Mouse (Mus musculus) adipocyte (in vitro differentiated cells): Measurements from ENCODE around the gene Cmtm6.
A peak's percentile ranks its signal among the peaks of the same experiment; 100 is the strongest.
"Not testable (repeated sequence)": the region's sequence is repeated elsewhere in the genome, so short reads cannot be mapped to it uniquely, and the experiment has no call there.

Experiments
- DNase-seq: peaks from one replicate; pipeline ENCODE4 v3.0.0-alpha.2; 2016; ENCODE audit warnings: low spot score

Gene Cmtm6

GRCm38 (mm10) chr9:114731011-114731755 is at the start of gene Cmtm6:
TSS of gene Cmtm6 (plus strand) at chr9:114731116.
- peak; percentile 96 for DNase-seq

- DNase-seq = no peak
Observed at GRCm38 (mm10) chr9:114682193-114682592, 48.7 kb upstream of the Cmtm6 start.

- DNase-seq = no peak
Observed at GRCm38 (mm10) chr9:114686245-114686644, 44.7 kb upstream of the Cmtm6 start.

- DNase-seq = no peak
Observed at GRCm38 (mm10) chr9:114687639-114688038, 43.3 kb upstream of the Cmtm6 start.

- DNase-seq = peak; percentile 94
Observed at GRCm38 (mm10) chr9:114688252-114688952, 42.5 kb upstream of the Cmtm6 start, which contains the start of gene Dync1li1. TSS of gene Dync1li1 (plus strand) at chr9:114688790.

DNA sequence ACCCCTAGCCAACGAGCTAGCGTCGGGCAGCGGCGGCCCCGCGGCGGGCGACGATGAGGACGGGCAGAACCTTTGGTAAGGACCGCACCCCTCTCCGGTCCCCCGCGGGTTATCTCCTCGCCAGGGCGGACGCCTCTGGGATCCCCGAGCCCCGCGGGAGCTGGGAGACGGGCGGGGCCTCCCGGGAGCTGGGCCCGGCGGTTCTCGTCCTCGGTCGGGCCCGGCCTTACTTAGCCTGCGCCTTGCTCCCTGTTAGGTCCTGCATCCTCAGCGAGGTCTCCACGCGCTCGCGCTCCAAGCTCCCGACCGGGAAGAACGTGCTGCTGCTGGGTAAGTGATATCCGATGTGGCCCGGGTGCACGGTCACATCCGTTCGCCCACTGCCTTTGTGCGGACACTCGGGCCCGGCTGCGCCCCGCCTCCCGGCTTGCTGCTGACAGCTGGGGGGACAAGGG is 41.9 kb upstream of the Cmtm6 start:
- DNase-seq = no peak

GRCm38 (mm10) chr9:114690119-114690601 is 40.8 kb upstream of the Cmtm6 start:
- DNase-seq = peak; percentile 46

DNA sequence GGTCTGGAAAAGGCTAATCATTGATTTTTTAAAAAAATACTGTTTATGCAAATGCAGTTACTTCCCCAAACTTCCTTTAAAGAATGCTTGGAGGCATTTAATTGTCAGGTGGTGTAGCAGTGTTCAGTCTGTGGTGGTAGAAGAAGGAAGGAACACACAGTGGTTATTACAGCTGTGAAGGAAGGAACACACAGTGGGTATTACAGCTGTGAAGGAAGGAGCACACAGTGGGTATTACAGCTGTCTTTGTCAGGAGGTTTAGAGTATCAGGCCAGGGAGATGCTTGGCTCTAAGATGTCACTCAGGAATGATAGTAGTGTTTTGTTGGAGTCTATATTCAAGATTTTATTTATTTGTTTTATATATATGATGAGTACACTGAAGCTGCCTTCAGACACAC is 39.8 kb upstream of the Cmtm6 start:
- DNase-seq = no peak

DNA sequence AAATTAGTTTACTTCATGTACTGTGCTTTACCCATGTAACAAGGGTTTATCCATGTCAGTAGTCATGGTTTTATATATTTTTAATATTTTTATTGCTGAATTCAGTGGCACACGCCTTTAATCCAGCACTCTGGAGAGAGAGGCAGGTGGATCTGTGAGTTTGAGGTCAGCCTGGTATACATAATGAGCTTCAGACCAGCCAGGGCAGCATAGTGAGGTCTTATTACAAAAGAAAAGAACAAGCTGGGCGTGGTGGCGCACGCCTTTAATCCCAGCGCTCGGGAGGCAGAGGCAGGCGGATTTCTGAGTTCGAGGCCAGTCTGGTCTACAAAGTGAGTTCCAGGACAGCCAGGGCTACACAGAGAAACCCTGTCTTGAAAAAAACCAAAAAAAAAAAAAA is 35.3 kb upstream of the Cmtm6 start:
- DNase-seq = not testable (repeated sequence)

DNA sequence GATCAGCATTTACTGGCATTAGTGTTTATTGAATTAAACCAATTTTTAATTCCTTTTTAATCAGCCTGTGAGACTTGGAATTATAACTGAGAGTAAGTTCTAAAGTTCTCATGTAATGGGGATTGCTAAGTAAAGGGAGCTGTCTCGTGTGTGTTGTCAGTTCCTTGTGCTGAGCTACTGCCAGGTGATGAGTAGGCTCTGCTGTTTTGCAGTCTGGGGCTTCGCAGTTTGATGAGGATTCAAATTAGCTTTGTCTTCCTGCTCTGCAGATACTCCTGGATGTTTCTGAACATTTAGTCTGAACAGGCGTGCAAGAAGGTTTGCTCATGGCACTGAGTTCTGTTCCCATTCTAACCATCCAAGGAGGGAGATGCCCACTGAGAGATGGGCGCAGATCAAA is 33.8 kb upstream of the Cmtm6 start:
- no peak for DNase-seq

- DNase-seq = no peak
Observed at GRCm38 (mm10) chr9:114697926-114698325, 33.0 kb upstream of the Cmtm6 start.

DNA sequence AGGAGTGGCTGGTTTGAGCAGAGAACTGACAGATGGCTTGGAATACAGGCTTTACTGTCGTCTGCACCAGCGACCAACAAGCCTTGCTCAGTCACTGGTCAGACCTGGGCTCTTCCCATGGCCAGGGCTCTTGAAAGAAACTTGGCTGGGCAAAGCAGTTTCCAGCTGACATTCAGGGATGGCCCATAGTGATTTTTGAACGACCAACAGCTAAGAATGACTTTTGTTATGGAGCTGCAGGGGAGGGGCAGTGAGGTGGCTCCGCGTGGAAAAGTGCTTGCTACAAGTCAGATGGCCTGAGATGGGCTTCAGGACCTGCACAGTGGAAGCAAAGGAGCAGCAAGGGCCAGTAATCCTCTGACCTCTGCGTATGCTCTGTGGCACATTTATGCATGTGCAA is 31.7 kb upstream of the Cmtm6 start:
- no peak for DNase-seq

- DNase-seq = no peak
Observed at GRCm38 (mm10) chr9:114699882-114700665, 30.8 kb upstream of the Cmtm6 start.

DNA sequence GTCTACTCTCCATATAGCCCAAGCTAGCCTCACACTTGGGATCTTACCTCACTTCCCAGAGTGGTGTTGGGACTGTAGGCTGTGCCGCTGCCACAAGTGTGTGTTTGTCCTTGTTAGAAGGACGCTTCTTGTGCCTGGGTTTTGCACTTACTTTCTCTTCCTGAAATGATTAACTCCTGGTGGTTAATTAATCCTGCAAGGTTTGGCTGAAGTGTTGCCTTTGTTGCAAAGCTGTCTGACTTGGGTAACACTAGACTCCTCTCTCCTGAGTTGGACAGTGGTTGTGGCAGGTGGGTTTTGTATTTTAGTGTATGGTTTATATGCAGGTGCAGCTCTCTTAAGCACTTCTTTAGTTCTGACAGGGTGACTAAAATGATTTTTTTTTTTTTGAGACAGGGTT is 29.9 kb upstream of the Cmtm6 start:
- no peak for DNase-seq

DNA sequence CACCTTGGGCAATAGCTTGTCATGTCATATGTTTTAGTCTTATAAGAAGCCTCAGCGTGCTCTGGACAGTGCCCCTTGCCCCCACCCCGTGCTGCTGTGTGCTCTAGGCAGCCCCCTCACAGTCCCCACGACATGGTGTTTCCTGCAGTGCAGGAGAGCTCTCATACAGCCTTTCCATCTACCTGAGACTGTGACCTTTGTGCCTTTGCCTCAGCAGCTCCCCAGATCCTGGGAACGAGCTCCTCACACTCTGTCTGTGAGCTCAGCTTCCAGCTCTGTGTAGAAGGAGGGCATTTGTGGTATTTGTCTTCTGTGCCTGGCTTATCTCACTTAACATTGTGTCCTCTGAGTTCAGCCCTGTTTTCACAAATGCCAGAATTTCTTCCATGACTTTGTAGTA is 29.0 kb upstream of the Cmtm6 start:
- DNase-seq = no peak

GRCm38 (mm10) chr9:114707805-114708204 is 23.1 kb upstream of the Cmtm6 start:
- DNase-seq = no peak

DNA sequence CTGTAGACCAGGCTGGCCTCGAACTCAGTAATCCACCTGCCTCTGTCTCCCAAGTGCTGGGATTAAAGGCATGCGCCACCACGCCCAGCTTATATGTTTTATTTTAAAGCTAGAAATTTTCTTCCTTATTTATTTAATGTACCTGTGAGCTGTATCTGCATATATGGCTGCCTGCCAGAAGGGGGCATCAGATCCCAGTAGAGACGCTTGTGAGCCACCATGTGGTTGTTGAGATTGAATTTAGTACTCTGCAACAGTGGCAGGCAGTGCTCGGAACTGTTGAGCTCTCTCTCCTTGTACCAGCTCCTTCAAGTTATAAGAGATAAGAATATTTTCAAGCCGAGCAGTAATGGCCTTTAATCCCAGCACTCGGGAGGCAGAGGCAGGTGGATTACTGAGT is 20.6 kb upstream of the Cmtm6 start:
- no peak for DNase-seq

DNA sequence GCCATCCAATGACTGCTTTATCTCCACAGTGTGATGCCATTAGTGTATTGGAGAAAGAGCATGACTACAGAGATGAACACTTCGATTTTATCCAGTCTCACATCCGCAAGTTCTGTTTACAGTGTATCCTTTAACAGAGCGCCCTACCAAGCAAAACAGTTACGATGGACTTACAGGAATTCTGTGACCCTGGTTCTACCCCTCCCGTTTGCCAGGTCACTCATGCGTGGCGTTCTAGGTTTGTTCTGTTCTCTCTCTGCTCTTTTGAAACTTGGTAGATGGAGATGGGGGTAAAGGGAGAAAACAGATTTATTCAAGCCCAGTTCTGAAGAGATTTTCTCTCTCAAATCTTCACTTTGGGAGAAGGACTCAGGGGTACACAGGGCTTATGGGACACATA is 17.4 kb upstream of the Cmtm6 start:
- DNase-seq = no peak

GRCm38 (mm10) chr9:114716677-114717331 is 14.1 kb upstream of the Cmtm6 start:
- DNase-seq = no peak

GRCm38 (mm10) chr9:114727315-114727714 is 3.6 kb upstream of the Cmtm6 start:
- peak; percentile 76 for DNase-seq

DNA sequence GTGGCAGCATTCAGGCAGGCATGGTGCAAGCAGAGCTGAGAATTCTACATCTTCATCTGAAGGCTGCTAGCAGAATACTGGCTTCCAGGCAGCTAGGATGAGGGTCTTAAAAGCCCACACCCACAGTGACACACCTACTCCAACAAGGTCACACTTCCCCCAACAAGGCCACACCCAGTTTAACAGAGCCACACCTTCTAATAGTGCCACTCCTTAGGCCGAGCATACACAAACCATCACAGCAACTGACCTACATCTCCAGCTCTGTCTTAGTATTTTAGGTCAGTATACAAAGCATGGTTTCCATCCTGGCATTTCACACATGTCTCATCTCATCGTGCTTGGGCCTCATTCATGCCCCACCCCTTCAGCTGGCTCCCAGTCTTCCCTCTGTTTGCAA is 2.5 kb upstream of the Cmtm6 start:
- DNase-seq = not testable (repeated sequence)
